Mouse (Mus musculus): ENCODE data around the gene Ap3b1.

Gene Ap3b1

GRCm38 (mm10) chr13:94595289-94595688 lies 236.5 kb downstream of the Ap3b1 start:
- no peak for DNase-seq (ENCODE audit: low spot score in 2 of 2)

GRCm38 (mm10) chr13:94595701-94596361 lies 237.1 kb downstream of the Ap3b1 start:
- DNase-seq (ENCODE audit: low spot score in 2 of 2) = no peak

- DNase-seq (ENCODE audit: low spot score in 2 of 2) = no peak
Measured at GRCm38 (mm10) chr13:94596386-94597033, 237.8 kb downstream of the Ap3b1 start.

GRCm38 (mm10) chr13:94599718-94600117 lies 241.0 kb downstream of the Ap3b1 start:
- no peak for DNase-seq (ENCODE audit: low spot score in 2 of 2)

GRCm38 (mm10) chr13:94607035-94607860 lies 248.5 kb downstream of the Ap3b1 start:
- DNase-seq (ENCODE audit: low spot score in 2 of 2) = no peak

GRCm38 (mm10) chr13:94607861-94608223 lies 249.1 kb downstream of the Ap3b1 start:
- no peak for DNase-seq (ENCODE audit: low spot score in 2 of 2)

- no peak for DNase-seq (ENCODE audit: low spot score in 2 of 2)
Measured at GRCm38 (mm10) chr13:94608420-94608831, 249.7 kb downstream of the Ap3b1 start.

GRCm38 (mm10) chr13:94608947-94609346 lies 250.2 kb downstream of the Ap3b1 start:
- no peak for DNase-seq (ENCODE audit: low spot score in 2 of 2)

Measured in cerebellum, postnatal 4 days (tissue).